Mouse (Mus musculus) adrenal gland, postnatal 36 days (tissue): ENCODE data around the gene Mapk13. TPM values are rescaled to one million over a fixed set of nuclear protein-coding genes. Genes with fewer than 3 reads are reported as not detected.

ENCODE experiments used
- DNase-seq, 2 experiments: peaks; one replicate each; pipeline ENCODE4 v3.0.0; 2021; ENCODE audit warnings: mixed read lengths in 1 of 2
- total RNA-seq, 2 experiments: library from RNA; stranded (reverse); gene quantifications; 2 replicates each; pipeline ENCODE4 v1.2.3; 2021

The Mapk13 gene
- total RNA-seq, 2 experiments from 2014 or later = 77.9 to 267 TPM

- no peak for DNase-seq
Measured at GRCm38 (mm10) chr17:28775161-28775560, 6.1 kb downstream of the Mapk13 start.

GRCm38 (mm10) chr17:28776817-28777216 is 7.7 kb downstream of the Mapk13 start:
- no peak for DNase-seq

- DNase-seq = peak; percentile 70 to 72
Measured at GRCm38 (mm10) chr17:28777231-28778005, 8.3 kb downstream of the Mapk13 start.

GRCm38 (mm10) chr17:28779735-28780134 is 10.6 kb downstream of the Mapk13 start:
- DNase-seq = peak in 1 of 2 experiments; percentile 58

DNA sequence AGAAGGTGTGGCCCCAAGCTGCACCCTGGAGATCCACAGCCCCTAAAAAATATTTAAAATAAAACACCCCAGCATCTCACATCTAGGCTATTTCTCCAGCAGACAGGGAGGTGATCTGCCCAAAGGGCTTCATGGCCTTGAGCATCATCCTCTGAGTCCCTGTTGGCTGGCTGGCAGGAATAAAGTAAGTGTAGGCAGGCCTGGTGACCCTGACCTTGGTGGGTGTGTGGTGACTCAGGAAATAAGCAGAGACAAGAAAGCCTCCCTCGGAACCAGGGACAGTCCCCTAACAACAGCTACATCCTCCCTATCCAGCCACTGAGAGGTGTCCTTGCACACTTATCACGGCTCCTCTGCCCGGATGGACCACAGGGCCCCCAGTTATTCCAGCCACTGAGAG is 11.7 kb downstream of the Mapk13 start:
- peak; percentile 85 to 90 for DNase-seq

DNA sequence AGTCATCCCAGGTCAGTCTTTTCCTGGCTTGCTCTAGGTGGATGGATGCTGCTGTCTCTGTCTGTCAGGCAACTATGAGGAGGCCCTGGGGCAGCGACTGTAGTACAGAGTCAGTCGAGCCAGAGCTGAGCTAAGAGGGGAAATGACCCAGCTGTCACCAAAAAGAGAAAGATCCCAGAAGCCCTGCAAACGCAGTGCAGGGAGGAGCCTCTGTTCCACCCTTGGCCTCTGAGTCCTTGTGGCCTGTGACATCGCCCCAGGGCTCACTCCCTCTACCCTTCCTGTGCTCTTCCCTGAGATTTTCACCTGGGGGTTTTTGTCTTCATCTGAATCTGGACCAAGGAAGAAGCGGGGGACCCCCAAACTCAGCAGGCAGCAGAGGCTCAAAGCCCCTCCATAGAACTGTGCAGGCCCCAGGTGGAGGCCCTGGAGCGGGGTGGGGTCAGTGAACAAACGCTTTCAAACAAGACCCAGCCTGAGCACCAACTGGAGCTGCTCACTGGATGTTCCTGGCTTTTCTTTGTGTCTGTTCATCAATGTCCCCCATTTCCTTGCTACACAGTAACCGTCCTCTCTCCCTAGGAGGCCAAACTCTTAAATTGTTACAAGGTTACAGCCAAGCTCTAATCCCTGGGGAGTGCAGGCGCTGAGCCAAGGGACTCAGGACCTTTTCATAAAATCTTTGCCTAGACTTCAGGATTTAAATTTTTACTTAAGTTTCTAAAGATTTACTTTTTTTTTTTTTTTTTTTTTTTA is 12.4 kb downstream of the Mapk13 start:
- peak; percentile 69 to 73 for DNase-seq

DNA sequence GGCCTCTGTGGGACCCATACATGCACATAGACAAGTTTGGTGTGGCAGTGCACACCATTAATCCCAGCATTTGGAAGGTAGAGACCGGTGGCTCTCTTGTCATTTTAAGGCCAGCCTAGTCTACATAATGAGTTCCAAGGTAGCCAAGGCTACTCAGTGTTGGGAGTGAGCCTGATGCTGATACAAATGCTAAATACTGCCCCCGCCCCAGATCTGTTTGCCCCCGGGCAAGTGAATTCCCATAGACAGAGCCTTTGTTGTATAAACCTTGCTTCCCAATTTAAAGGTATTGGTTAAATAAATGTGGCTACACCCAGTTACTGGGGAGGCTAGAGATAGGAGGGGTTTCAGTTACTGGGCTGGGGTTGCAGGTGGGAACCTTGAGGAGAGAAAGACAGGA is 15.9 kb downstream of the Mapk13 start:
- no peak for DNase-seq

DNA sequence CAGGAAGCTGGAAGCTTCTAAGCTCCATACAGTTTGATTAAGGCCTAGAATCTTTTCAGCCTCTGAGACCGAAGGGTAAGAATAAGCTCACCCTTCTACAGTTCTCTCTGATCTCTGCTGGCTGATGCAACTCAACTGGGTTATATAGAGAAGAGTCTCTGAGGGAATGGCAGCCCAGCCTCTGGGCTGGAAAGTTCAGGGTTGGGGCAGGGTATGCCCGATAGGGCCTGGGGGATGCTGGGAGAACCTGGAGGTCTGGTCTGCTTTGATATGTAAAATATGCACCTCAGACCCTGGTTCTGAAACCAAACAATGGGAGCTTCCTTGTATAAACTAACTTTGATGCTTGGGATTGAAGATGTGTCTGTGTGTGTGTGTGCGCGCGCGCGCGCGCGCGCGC is 18.4 kb downstream of the Mapk13 start:
- no peak for DNase-seq

DNA sequence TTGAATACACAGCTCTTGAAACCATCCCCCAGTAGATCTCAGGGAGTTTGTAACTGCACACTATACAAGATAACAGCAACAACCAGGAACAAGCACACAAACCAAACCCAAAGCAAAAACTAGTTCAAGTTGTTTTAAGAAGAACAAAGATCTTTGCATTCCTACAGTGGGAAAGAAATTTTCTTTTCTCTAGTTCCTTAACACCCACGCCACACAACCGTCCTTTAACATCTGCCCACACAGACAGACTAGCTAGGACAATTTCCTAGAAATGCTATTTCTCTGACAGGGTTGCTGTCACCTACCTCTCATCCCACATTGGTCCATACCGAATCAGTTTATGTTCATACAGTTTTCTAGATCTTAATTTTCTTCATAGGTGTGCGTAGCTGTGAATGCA is 27.9 kb downstream of the Mapk13 start:
- no peak for DNase-seq

DNA sequence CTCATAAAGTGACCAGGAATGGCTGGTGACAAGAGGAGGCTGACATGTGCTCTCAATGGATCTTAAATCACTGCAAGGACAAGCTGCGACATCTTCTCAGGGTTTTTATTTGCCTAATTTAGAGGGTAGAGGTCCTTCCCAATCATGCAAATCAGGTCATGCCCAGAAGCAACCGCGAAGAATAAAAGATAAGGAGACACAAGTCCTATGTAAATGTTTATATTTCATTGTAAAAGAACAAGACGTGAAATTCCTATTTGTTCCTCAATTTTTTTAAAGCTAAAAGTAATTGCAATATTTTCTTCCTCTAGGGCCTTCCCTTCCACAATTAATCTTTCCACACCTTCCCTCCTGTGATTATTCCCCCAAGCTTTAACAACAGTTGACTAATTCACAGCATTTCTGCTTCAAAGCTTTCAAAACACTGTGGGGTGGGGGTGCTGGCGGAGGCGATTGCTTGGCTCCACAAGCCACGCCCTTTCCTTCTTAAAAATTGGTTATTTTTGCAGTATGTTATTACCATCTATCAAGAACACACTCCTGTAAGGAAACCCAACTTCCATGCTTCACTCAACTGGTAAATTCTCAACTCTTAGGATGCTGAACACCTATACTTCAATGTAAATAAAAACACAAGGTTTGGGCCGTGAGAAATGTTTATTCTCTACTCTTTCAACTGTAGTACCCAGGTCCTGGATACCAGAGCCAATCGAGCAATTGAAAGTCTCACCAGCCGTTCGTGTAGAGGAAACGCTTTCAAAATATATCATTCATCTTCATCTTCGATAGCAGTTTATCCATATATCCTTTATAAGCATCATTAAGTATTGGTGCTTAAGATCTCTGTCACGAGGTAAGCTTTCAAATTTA is 30.4 kb downstream of the Mapk13 start:
- peak in 1 of 2 experiments; percentile 40 for DNase-seq

DNA sequence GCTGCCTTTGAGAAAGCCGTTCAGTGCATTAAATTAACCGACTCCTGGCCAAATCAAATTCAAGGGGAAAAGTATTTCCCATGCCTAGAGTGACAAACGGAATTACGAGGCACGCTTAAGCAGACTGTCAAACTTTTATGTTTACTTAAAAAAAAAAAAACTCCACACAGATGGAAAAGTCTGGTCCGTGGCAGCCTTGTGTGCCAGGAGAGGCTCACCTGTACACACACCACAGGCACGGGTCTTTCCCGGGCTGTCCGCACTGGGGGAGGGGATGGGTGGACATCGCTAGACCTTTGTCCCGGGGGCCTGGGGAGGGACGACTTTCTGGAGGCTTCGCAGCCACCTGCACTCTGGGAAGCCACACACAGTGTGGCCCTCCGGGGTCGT is 31.2 kb downstream of the Mapk13 start:
- DNase-seq = no peak

- peak; percentile 91 to 94 for DNase-seq
Measured at GRCm38 (mm10) chr17:28800671-28801412, 31.7 kb downstream of the Mapk13 start, which contains the start of gene Brpf3. Gene Brpf3 (plus strand): TSS chr17:28801090.

- DNase-seq = peak; percentile 99 to 100
Measured at GRCm38 (mm10) chr17:28801474-28802005, 32.4 kb downstream of the Mapk13 start.

DNA sequence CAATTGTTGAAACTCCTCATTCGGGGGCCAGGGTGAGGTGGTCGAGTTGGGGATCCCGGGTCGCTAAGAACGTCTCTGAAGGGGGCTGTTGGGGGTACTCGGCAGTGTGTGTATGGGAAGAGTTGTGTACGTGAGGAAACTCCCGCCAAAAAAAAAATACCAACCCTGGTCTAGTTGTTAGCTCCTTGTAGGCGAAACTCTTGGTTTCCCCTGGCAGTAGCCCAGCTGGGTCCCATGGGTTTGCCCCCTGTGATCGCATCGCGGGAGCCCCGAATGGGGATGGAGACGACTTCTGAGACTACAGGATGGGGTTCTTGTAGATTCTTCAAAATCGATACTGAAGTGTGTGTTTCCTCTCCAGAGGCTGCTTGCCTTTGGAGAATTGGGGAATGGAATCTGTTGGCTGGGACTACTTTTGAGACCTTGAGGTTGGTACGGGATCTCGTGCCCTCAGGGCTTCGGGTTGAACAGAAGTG is 32.9 kb downstream of the Mapk13 start:
- no peak for DNase-seq

GRCm38 (mm10) chr17:28803316-28803715 is 34.2 kb downstream of the Mapk13 start:
- no peak for DNase-seq

GRCm38 (mm10) chr17:28804973-28805372 is 35.9 kb downstream of the Mapk13 start:
- no peak for DNase-seq

GRCm38 (mm10) chr17:28806770-28807169 is 37.7 kb downstream of the Mapk13 start:
- DNase-seq = no peak

GRCm38 (mm10) chr17:28808714-28809113 is 39.6 kb downstream of the Mapk13 start:
- no peak for DNase-seq

DNA sequence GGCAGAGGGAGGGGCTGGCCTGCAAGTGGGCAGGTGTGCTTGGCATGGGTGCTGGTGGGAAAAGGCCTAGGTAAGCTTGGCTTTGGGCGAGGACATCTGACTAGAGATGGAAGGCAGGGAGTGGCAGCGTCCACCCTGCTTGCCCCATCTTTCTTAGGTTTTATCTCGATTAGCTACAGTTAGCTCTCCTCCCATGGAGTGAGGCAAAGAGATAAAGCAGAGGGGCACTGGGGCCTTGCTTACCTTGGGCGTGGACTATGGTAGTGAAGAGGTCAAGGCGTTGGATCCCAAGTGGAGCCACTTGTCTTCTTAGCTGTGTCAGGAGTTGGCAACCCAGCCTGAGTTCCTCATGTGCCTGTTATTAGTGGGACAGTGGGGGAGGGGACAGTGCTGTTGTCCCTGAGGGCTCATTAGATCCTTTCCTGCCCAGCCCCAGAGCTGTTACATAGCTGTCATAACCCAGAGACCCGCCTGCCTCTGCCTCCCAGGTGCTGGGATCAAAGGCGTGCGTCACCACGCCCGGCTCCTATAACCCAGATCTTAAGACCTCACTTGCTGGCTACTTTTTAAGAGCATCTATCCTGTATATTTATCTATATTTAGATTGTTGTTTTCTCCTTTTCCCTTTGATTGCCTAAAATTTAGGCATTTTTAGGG is 40.2 kb downstream of the Mapk13 start:
- DNase-seq = no peak

- no peak for DNase-seq
Measured at GRCm38 (mm10) chr17:28812345-28812744, 43.2 kb downstream of the Mapk13 start.
